Mouse (Mus musculus) myocyte (in vitro differentiated cells): ENCODE measurements at regions not wholly inside any gene's neighbourhood (a gene's known extent, or its start where the extent isn't known, plus 50 kb on each side); places are given as distances from the start of the nearest gene placed in this dataset.

Experiments used
- H3K27me3 ChIP-seq: one replicate; pipeline ENCODE4 v1.6.1; 2011; ENCODE audit not compliant: control insufficient read depth, insufficient read depth, insufficient read length
- H3K36me3 ChIP-seq: one replicate; pipeline ENCODE4 v1.6.1; 2011; ENCODE audit not compliant: control insufficient read depth, insufficient read depth
- H3K4me2 ChIP-seq: one replicate; pipeline ENCODE4 v1.6.1; 2011; ENCODE audit warnings: low read depth, control low read depth
- H3K4me3 ChIP-seq: one replicate; pipeline ENCODE4 v1.5.1; 2011; ENCODE audit warnings: mild to moderate bottlenecking, control low read depth, moderate library complexity
- H3K79me2 ChIP-seq: one replicate; pipeline ENCODE4 v1.6.1; 2011; ENCODE audit not compliant: control insufficient read depth, insufficient read depth
- H3ac ChIP-seq: one replicate; pipeline ENCODE4 v1.6.1; 2011; ENCODE audit not compliant: control insufficient read depth, insufficient read length
- CEBPB ChIP-seq: IDR thresholded peaks from 2 replicates; pipeline ENCODE4 v1.6.1; 2011; ENCODE audit warnings: mild to moderate bottlenecking, moderate library complexity; ENCODE audit not compliant: poor library complexity, insufficient read depth, severe bottlenecking
- E2F4 ChIP-seq: IDR thresholded peaks from one replicate; pipeline ENCODE4 v1.6.1; 2011; ENCODE audit warnings: mild to moderate bottlenecking, control low read depth, moderate library complexity; ENCODE audit not compliant: insufficient read depth
- MAX ChIP-seq: IDR thresholded peaks from one replicate; pipeline ENCODE4 v1.6.1; 2011; ENCODE audit warnings: low read depth, mild to moderate bottlenecking, control low read depth
- MYOD1 ChIP-seq, 3 experiments: IDR thresholded peaks; one replicate each; pipeline ENCODE4 v1.6.1; 2011; ENCODE audit warnings: control low read depth in 2 of 3, low read depth in 2 of 3, mild to moderate bottlenecking in 2 of 3, moderate library complexity in 1 of 3; ENCODE audit not compliant: insufficient read length in 2 of 3, control insufficient read depth in 1 of 3
- MYOG ChIP-seq, 3 experiments: IDR thresholded peaks; one replicate each; pipeline ENCODE4 v1.6.1; 2011; ENCODE audit warnings: control low read depth in 2 of 3, low read depth in 2 of 3, mild to moderate bottlenecking in 2 of 3; ENCODE audit not compliant: insufficient read length in 2 of 3, control insufficient read depth in 1 of 3, insufficient read depth in 1 of 3
- POLR2A ChIP-seq: IDR thresholded peaks from one replicate; pipeline ENCODE4 v1.6.1; 2011; ENCODE audit warnings: low read depth, mild to moderate bottlenecking, control low read depth, moderate library complexity; ENCODE audit not compliant: insufficient read length
- POLR2AphosphoS2 ChIP-seq: IDR thresholded peaks from one replicate; pipeline ENCODE4 v1.6.1; 2011; ENCODE audit warnings: low read depth, control low read depth; ENCODE audit not compliant: insufficient read length
- REST ChIP-seq: IDR thresholded peaks from one replicate; pipeline ENCODE4 v1.6.1; 2011; ENCODE audit warnings: mild to moderate bottlenecking, control low read depth, moderate library complexity; ENCODE audit not compliant: insufficient read depth, insufficient read length
- SRF ChIP-seq: IDR thresholded peaks from one replicate; pipeline ENCODE4 v1.6.1; 2011; ENCODE audit warnings: low read depth; ENCODE audit not compliant: control insufficient read depth, insufficient read length
- TCF12 ChIP-seq: IDR thresholded peaks from one replicate; pipeline ENCODE4 v1.6.1; 2011; ENCODE audit warnings: mild to moderate bottlenecking, control low read depth; ENCODE audit not compliant: poor library complexity, insufficient read depth, severe bottlenecking
- TCF3 ChIP-seq: IDR thresholded peaks from one replicate; pipeline ENCODE4 v1.6.1; 2011; ENCODE audit warnings: low read depth, control low read depth; ENCODE audit not compliant: insufficient read length
- USF1 ChIP-seq: IDR thresholded peaks from one replicate; pipeline ENCODE4 v1.6.1; 2011; ENCODE audit warnings: low read depth, mild to moderate bottlenecking, control low read depth, moderate library complexity

DNA sequence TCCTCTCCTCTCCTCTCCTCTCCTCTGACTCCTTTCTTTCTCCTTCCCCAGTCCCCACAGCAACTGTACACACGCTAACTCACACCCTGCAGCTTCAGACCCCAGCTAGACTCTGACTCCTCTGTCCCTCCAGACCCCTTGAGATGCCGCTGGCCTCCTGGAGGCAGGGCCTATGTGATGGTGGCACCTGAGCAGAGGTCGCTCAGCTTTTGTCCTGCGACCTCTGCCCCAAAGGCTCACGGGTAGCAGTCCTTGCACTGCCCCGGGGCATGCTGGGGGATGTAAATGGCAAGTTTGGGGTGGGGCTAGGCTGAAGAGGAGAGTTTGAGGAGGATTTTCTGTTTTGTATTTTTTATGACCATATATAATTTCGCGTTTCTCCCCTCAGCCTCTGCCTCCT lies 60.2 kb upstream of the Casz1 start:
- H3K4me3 ChIP-seq = no peak overlapping the region
- H3K27me3 ChIP-seq = peaks cover 36% of the 10 kb centered on the region
- H3ac ChIP-seq = no peak overlapping the region
- TF ChIP-seq MYOD1 (IDR thresholded peaks at IDR 0.05; ENCODE audit: control insufficient read depth in 1 of 3, insufficient read length in 2 of 3, low read depth in 2 of 3) (no peak), MAX (no peak), TCF3 (no peak), USF1 (no peak), E2F4 (no peak), CEBPB (no peak), POLR2AphosphoS2 (no peak), SRF (no peak), POLR2A (no peak), REST (no peak), TCF12 (no peak), MYOG (IDR thresholded peaks at IDR 0.05; ENCODE audit: control insufficient read depth in 1 of 3, insufficient read depth in 1 of 3, insufficient read length in 2 of 3, low read depth in 2 of 3) (no peak)
- no peaks in the 10 kb centered on the region for H3K79me2 ChIP-seq
- H3K4me2 ChIP-seq = no peak overlapping the region
- no peaks in the 10 kb centered on the region for H3K36me3 ChIP-seq

DNA sequence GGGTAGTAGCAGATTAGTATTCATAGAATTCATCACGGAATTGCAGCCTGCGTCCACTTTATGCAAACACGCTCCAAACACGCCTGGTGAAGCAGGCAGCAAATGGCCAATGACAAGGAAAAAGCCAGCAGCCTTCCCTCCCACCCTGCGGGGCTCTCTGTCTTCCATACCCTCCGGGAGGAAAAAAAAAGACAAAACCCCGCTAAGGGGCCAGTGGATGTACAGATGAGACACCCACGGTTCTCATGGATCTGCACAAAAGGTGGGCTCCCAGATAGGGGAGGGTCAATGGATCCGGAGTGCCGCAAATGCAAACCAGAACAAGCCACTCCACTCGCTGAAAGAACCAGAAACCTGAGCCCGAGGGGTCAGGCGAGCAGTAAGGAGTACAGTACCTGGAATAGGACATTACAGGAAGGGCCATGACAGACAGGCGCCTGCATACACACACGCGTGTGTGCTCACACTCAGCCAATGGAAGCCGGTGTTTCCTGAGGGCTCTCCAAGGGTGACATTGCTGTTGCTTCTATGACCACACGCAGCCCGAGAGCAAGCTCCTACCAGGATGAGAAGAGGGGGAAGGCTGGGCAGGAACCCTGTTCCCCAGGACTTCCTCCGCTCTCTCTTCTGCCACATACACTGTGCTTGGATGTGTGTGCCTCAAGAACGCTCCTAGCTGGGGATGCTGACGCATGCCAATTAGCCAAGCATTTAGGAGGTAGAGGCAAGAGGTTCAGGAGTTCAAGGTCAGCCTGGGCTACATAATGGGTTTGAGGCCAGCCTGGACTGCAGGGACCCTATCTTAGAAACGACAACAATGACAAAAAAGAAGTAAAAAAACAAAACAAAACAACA lies 57.5 kb upstream of the Casz1 start:
- TF ChIP-seq TCF12 = no peak
- no peak for TF ChIP-seq POLR2A
- no peak for TF ChIP-seq E2F4
- no peak for TF ChIP-seq MYOD1 (IDR thresholded peaks at IDR 0.05; ENCODE audit: control insufficient read depth in 1 of 3, insufficient read length in 2 of 3, low read depth in 2 of 3)
- TF ChIP-seq POLR2AphosphoS2 = no peak
- TF ChIP-seq REST = no peak
- no peak for TF ChIP-seq CEBPB
- no peak for TF ChIP-seq MYOG (IDR thresholded peaks at IDR 0.05; ENCODE audit: control insufficient read depth in 1 of 3, insufficient read depth in 1 of 3, insufficient read length in 2 of 3, low read depth in 2 of 3)
- TF ChIP-seq MAX = no peak
- TF ChIP-seq SRF = no peak
- no peak for TF ChIP-seq USF1
- TF ChIP-seq TCF3 = no peak
- Histone ChIP-seq H3K27me3 (peaks cover 22% of the 10 kb centered on the region), H3K36me3 (no peaks in the 10 kb centered on the region), H3K4me3 (no peak overlapping the region), H3ac (no peak overlapping the region), H3K79me2 (no peaks in the 10 kb centered on the region), H3K4me2 (no peak overlapping the region)

DNA sequence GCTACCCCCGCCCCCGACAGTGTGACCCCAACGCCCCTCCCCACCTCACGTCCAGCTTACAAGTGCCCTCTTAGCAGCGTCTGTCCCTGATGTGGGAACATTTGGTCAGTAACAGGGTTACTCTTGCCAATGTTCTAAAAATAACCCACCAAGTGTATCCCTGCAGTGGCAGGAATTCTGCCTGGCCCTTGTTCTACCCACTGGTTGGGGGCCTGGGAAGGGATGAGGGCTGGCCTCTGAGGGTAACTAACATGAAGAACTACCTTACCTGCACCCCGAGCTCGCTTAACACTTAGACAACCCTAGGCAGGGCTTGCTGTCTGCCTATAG lies 56.9 kb upstream of the Casz1 start:
- H3K27me3 ChIP-seq = peaks cover 18% of the 10 kb centered on the region
- H3K4me3 ChIP-seq = no peak overlapping the region
- H3ac ChIP-seq = no peak overlapping the region
- no peaks in the 10 kb centered on the region for H3K36me3 ChIP-seq
- H3K4me2 ChIP-seq = no peak overlapping the region
- no peaks in the 10 kb centered on the region for H3K79me2 ChIP-seq
- TF ChIP-seq TCF12 = no peak
- TF ChIP-seq MYOD1 (IDR thresholded peaks at IDR 0.05; ENCODE audit: control insufficient read depth in 1 of 3, insufficient read length in 2 of 3, low read depth in 2 of 3) = no peak
- no peak for TF ChIP-seq USF1
- no peak for TF ChIP-seq TCF3
- no peak for TF ChIP-seq MYOG (IDR thresholded peaks at IDR 0.05; ENCODE audit: control insufficient read depth in 1 of 3, insufficient read depth in 1 of 3, insufficient read length in 2 of 3, low read depth in 2 of 3)
- TF ChIP-seq CEBPB = no peak
- TF ChIP-seq POLR2A = no peak
- TF ChIP-seq REST = no peak
- TF ChIP-seq E2F4 = no peak
- no peak for TF ChIP-seq MAX
- no peak for TF ChIP-seq POLR2AphosphoS2
- TF ChIP-seq SRF = no peak

DNA sequence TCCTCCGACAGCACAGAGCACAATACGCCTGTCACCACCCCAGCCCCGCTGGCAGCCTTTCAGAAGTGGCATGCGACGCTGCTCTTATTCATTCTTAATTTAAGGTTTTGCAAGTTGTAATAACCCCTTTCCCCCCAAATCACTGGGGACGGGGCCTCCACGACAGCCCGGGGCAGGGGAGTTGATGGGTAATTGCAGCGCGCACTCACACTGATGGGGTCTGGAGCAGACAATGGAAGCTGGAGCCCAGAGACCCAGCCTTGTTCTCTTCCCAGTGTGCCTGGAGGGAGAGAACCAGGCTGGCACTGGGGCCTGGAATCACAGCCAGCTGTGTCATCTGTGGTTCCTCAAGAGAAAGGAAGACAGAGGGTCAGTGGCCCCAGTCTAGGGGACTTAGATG lies 54.2 kb upstream of the Casz1 start:
- Histone ChIP-seq H3K4me2 (no peak overlapping the region), H3K36me3 (no peaks in the 10 kb centered on the region), H3ac (no peak overlapping the region), H3K27me3 (peaks cover 18% of the 10 kb centered on the region), H3K79me2 (no peaks in the 10 kb centered on the region), H3K4me3 (no peak overlapping the region)
- TF ChIP-seq TCF12 (no peak), MYOD1 (IDR thresholded peaks at IDR 0.05; ENCODE audit: control insufficient read depth in 1 of 3, insufficient read length in 2 of 3, low read depth in 2 of 3) (no peak), SRF (no peak), USF1 (no peak), MYOG (IDR thresholded peaks at IDR 0.05; ENCODE audit: control insufficient read depth in 1 of 3, insufficient read depth in 1 of 3, insufficient read length in 2 of 3, low read depth in 2 of 3) (no peak), POLR2AphosphoS2 (no peak), TCF3 (no peak), POLR2A (no peak), E2F4 (no peak), REST (no peak), MAX (no peak), CEBPB (no peak)
